Mouse (Mus musculus) E14TG2a.4 (cell line): ENCODE results near the gene Rack1.

ENCODE experiments used
- CTCF ChIP-seq: conservative IDR thresholded peaks from 2 replicates; pipeline ENCODE4 v1.5.1; 2014; ENCODE audit warnings: low read length
- NANOG ChIP-seq: IDR thresholded peaks from 2 replicates; pipeline ENCODE4 v1.6.1; 2014; ENCODE audit warnings: borderline replicate concordance, low read length, mixed read lengths
- POU5F1 ChIP-seq: IDR thresholded peaks from 2 replicates; pipeline ENCODE4 v1.6.1; 2014; ENCODE audit warnings: low read length, borderline replicate concordance

DNA sequence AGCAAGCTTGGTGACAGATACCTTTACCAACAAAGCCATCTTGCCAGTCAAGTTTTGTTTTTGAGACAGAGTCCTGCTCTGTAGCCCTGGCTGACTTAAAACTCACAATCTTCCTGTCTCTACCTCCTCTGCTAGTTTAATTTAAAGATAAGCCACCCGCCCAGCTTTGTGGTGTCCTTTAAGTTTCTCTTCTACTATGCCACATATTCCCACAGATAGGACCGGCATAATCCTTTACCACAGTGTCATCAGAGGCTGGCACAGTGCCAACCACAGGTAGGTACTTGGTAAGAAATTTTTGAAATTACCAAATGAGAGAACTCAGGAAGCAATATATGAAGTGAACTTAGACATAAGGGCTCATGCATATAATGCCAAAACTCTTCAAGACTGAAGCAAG lies 10.0 kb downstream of the Rack1 start:
- no peak for TF ChIP-seq CTCF
- TF ChIP-seq NANOG, result no peak
- no peak for TF ChIP-seq POU5F1
